Mouse (Mus musculus): ENCODE results near the gene Rogdi. TPM values are rescaled to one million over a fixed set of nuclear protein-coding genes. Genes with fewer than 3 reads are reported as not detected.

The Rogdi gene
- total RNA-seq (2023): 10 to 100 TPM; 85.5 to 87.1 TPM

DNA sequence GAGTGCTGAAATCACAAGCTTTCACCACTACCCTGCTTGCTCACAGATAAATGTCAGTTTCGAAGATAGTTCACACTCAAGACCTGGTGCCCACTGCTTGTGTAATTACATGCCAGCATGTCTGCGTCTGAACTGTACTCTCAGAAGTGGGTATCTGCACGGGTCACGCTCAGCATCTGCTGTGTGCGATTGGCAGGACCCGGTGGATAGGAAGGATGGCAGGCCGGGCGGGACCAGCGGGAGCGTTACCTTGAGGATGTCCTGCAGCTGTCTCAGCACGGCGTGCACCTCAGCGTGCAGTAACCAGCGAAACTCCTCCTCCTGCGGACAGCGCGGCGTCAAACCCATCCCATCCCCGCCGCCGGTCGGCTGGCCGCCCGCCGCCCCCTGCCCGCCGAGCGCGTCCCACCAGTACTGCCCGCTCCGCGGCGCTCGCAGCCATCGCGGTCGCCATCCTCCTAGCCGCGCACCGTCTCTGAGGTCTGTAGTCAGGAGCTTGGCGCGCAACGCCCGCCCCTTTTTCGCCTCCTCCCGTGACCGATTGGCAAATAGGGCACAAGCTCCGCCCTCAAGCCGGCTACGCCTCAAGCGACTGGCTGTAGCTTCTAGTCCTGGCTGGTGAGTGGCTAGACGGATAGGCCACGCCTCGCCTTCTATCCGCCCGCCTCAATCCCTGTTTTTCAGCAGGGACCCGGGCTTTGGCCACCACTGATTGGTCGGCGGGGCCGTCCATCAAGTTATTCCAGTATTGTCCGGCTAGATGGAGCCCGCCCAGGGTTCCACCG is at the start of gene Rogdi:
Rogdi (minus strand) TSS at position 500 of the 785 bp plus-strand sequence.

GRCm38 (mm10) chr16:5049774-5050234 is 36.5 kb upstream of the Rogdi start, which contains the start of the genes Glyr1 and Ubn1:
Gene Glyr1 (minus strand): TSS chr16:5049863.
Gene Ubn1 (plus strand): TSS chr16:5050057.

GRCm38 (mm10) chr16:5007067-5007466 is 6.3 kb downstream of the Rogdi start, which contains the start of gene Smim22:
Gene Smim22 (plus strand): TSS chr16:5007288.

DNA sequence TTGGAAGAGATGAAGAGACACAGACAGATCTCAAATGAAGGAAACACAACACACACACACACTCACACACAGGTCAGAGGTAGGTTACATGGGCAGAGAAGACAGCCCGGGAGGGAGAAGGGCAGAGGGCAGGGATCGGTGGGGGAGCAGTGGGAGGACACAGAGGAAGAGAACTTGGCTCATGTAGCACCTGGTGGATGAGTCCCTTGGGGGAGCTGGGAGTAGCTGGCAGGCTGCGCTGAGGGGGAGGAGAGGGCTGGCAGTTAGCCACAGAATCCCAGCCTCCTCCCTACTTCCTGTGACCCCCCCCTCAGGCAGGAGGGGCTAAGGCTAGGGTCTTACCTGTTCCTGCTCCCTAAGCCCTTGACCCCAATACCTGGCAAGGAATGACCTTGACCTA is 15.8 kb downstream of the Rogdi start, which contains the start of gene Sept12:
Sept12 (minus strand) TSS at position 300 of the 400 bp plus-strand sequence.

GRCm38 (mm10) chr16:4963797-4964709 is 49.3 kb downstream of the Rogdi start, which contains the start of gene Anks3:
Gene Anks3 (minus strand): TSS chr16:4964205.

Other genes starting within 250 kb of the Rogdi start
- 10 to 100 TPM; 39.5 to 44.0 TPM for gene Cdip1, start 223.3 kb downstream of the Rogdi start, total RNA-seq (2023)
- gene 4930562C15Rik, start 178.1 kb downstream of the Rogdi start, total RNA-seq (2023): not detected
- 10 to 100 TPM; 80.9 to 88.1 TPM for gene Ubald1, start 133.2 kb downstream of the Rogdi start, total RNA-seq (2023)
- 10 to 100 TPM; 67.1 to 77.5 TPM for gene Mgrn1, start 127.3 kb downstream of the Rogdi start, total RNA-seq (2023)
- gene Nudt16l1, start 74.8 kb downstream of the Rogdi start, total RNA-seq (2023): 10 to 100 TPM; 32.8 to 40.9 TPM
- 10 to 100 TPM; 32.1 to 42.8 TPM for gene Anks3, start 49.3 kb downstream of the Rogdi start, total RNA-seq (2023)
- not detected for gene Sept12, start 15.7 kb downstream of the Rogdi start, total RNA-seq (2023)
- not detected for gene Smim22, start 6.3 kb downstream of the Rogdi start, total RNA-seq (2023)
- 100 to 1,000 TPM; 117 to 122 TPM for gene Glyr1, start 36.3 kb upstream of the Rogdi start, total RNA-seq (2023)
- 10 to 100 TPM; 72.0 to 76.6 TPM for gene Ubn1, start 36.5 kb upstream of the Rogdi start, total RNA-seq (2023)
- under 1 TPM; 0.13 to 0.27 TPM for gene Ppl, start 118.9 kb upstream of the Rogdi start, total RNA-seq (2023)
- not detected for gene Sec14l5, start 133.6 kb upstream of the Rogdi start, total RNA-seq (2023)
- gene Nagpa, start 190.5 kb upstream of the Rogdi start, total RNA-seq (2023): 10 to 100 TPM; 62.3 to 71.2 TPM
- gene AU021092, start 208.7 kb upstream of the Rogdi start, total RNA-seq (2023): not detected
- gene Alg1, start 220.1 kb upstream of the Rogdi start, total RNA-seq (2023): 10 to 100 TPM; 29.4 to 32.8 TPM
- gene Eef2kmt, start 242.4 kb upstream of the Rogdi start, total RNA-seq (2023): 10 to 100 TPM; 10.8 to 13.7 TPM

All from monocyte, adult 59 days (primary cell).